Mouse (Mus musculus) limb, embryonic 15.5 days (tissue): Measurements from ENCODE around the gene Galr3. TPM values are rescaled to one million over a fixed set of nuclear protein-coding genes. Genes with fewer than 3 reads are reported as not detected.

Source experiments
- ATAC-seq: fragments of 200-750 bp; cut with Nextera tagmentation; 2 replicates; pipeline ENCODE4 v1.8.0; 2017; ENCODE audit warnings: low read depth, moderate TSS enrichment; ENCODE audit not compliant: insufficient number of reproducible peaks, low FRiP score, low TSS enrichment
- H3K27ac ChIP-seq: fragments of 300-500 bp; sonication (generic); 2 replicates; pipeline ENCODE4 v1.5.1; 2015; ENCODE audit warnings: moderate library complexity, mild to moderate bottlenecking, inconsistent platforms
- H3K27me3 ChIP-seq: fragments of 300-500 bp; sonication (generic); 2 replicates; pipeline ENCODE4 v1.6.1; 2015; ENCODE audit warnings: inconsistent platforms
- H3K36me3 ChIP-seq: fragments of 300-500 bp; sonication (generic); 2 replicates; pipeline ENCODE4 v1.6.1; 2015; ENCODE audit warnings: inconsistent platforms
- H3K4me1 ChIP-seq: fragments of 300-500 bp; sonication (generic); 2 replicates; pipeline ENCODE4 v1.6.1; 2015; ENCODE audit warnings: inconsistent platforms
- H3K4me2 ChIP-seq: fragments of 300-500 bp; sonication (generic); 2 replicates; pipeline ENCODE4 v1.6.1; 2015; ENCODE audit warnings: mild to moderate bottlenecking, inconsistent platforms
- H3K4me3 ChIP-seq: fragments of 300-500 bp; sonication (generic); 2 replicates; pipeline ENCODE4 v1.5.1; 2015; ENCODE audit warnings: mild to moderate bottlenecking, inconsistent platforms
- H3K9ac ChIP-seq: fragments of 300-500 bp; sonication (generic); 2 replicates; pipeline ENCODE4 v1.6.1; 2015; ENCODE audit warnings: inconsistent platforms
- H3K9me3 ChIP-seq: fragments of 300-500 bp; sonication (generic); 2 replicates; pipeline ENCODE4 v1.6.1; 2016; ENCODE audit warnings: inconsistent platforms
- WGBS: fragments of 180-500 bp; shearing (Covaris S2); methylation state at CpG from one replicate; pipeline ENCODE4 v1.1.7; 2015; 5-methylcytosine and 5-hydroxymethylcytosine counted together
- polyA plus RNA-seq: library from polyadenylated mRNA; unstranded; fragments of >200 nt; fragmentation: Nextera tagmentation; extraction: Ambion mirVana; gene quantifications from 2 replicates; pipeline ENCODE4 v1.2.1, GENCODE M21; 2015

Galr3 gene
- polyA plus RNA-seq, 1 experiment from 2014 or later = 0.13 TPM

- ATAC-seq = peak; percentile 100
- Histone ChIP-seq H3K27ac (peak within 1 kb of the TSS; percentile 79), H3K9me3 (no peaks in the 10 kb centered on the region), H3K4me2 (peak within 1 kb of the TSS; percentile 63), H3K27me3 (no peaks in the 10 kb centered on the region), H3K36me3 (peaks cover 33% of the 10 kb centered on the region), H3K4me1 (peaks cover 14% of the 10 kb centered on the region), H3K9ac (peak within 1 kb of the TSS; percentile 90), H3K4me3 (peak within 1 kb of the TSS; percentile 95)
- under 1% methylated on average over 80 of the region's 80 CpGs for WGBS
Measured at GRCm38 (mm10) chr15:79062376-79063159, 20.9 kb downstream of the Galr3 start, which contains the start of gene Ankrd54. Gene Ankrd54, minus strand, starts transcription at chr15:79062893.

- Histone ChIP-seq H3K9ac (no peak overlapping the region), H3K4me2 (peak overlapping the region; percentile 41), H3K27me3 (no peaks in the 10 kb centered on the region), H3K9me3 (no peaks in the 10 kb centered on the region), H3K4me1 (peaks cover 14% of the 10 kb centered on the region), H3K4me3 (peak overlapping the region; percentile 95), H3K36me3 (peaks cover 27% of the 10 kb centered on the region), H3K27ac (0 out of 2 replicates have a peak overlapping the region, but pooled peaks have one; percentile 2)
- ATAC-seq = no peak
- WGBS = 8% methylated on average over 14 of the region's 14 CpGs
Measured at GRCm38 (mm10) chr15:79063160-79063740, 21.6 kb downstream of the Galr3 start.

GRCm38 (mm10) chr15:79065086-79065770, 23.5 kb downstream of the Galr3 start:
- Histone ChIP-seq H3K27me3 (no peaks in the 10 kb centered on the region), H3K4me3 (no peak overlapping the region), H3K4me1 (peaks cover 14% of the 10 kb centered on the region), H3K27ac (0 out of 2 replicates have a peak overlapping the region, but pooled peaks have one; percentile 54), H3K9me3 (no peaks in the 10 kb centered on the region), H3K36me3 (peaks cover 8% of the 10 kb centered on the region), H3K4me2 (no peak overlapping the region), H3K9ac (no peak overlapping the region)
- ATAC-seq = no peak
- 36% methylated on average over 8 of the region's 8 CpGs for WGBS

- Histone ChIP-seq H3K4me3 (no peak overlapping the region), H3K9me3 (no peaks in the 10 kb centered on the region), H3K27ac (no peak overlapping the region), H3K9ac (no peak overlapping the region), H3K4me1 (peaks cover 12% of the 10 kb centered on the region), H3K36me3 (no peaks in the 10 kb centered on the region), H3K27me3 (no peaks in the 10 kb centered on the region), H3K4me2 (no peak overlapping the region)
- 32% methylated on average over 2 of the region's 2 CpGs for WGBS
- ATAC-seq = no peak
Measured at GRCm38 (mm10) chr15:79066276-79066675, 24.6 kb downstream of the Galr3 start.

GRCm38 (mm10) chr15:79067631-79068030, 25.9 kb downstream of the Galr3 start:
- WGBS = 57% methylated on average over 3 of the region's 3 CpGs
- H3K9ac ChIP-seq = no peak overlapping the region
- H3K9me3 ChIP-seq = no peaks in the 10 kb centered on the region
- no peaks in the 10 kb centered on the region for H3K27me3 ChIP-seq
- H3K4me3 ChIP-seq = no peak overlapping the region
- ATAC-seq = no peak
- H3K36me3 ChIP-seq = no peaks in the 10 kb centered on the region
- H3K4me2 ChIP-seq = no peak overlapping the region
- 0 out of 2 replicates have a peak, but pooled peaks cover 2% of the 10 kb centered on the region for H3K4me1 ChIP-seq
- no peak overlapping the region for H3K27ac ChIP-seq

- Histone ChIP-seq H3K9me3 (no peaks in the 10 kb centered on the region), H3K4me3 (no peak overlapping the region), H3K4me2 (no peak overlapping the region), H3K4me1 (0 out of 2 replicates have a peak, but pooled peaks cover under 1% of the 10 kb centered on the region), H3K36me3 (no peaks in the 10 kb centered on the region), H3K27me3 (no peaks in the 10 kb centered on the region), H3K27ac (no peak overlapping the region), H3K9ac (no peak overlapping the region)
- no peak for ATAC-seq
- WGBS = 81% methylated on average over 3 of the region's 3 CpGs
Measured at GRCm38 (mm10) chr15:79068416-79068815, 26.7 kb downstream of the Galr3 start.

- Histone ChIP-seq H3K36me3 (peaks cover under 1% of the 10 kb centered on the region; the same call in 1 of the 2 replicates), H3K4me2 (no peak overlapping the region), H3K4me3 (no peak overlapping the region), H3K9me3 (no peaks in the 10 kb centered on the region), H3K9ac (no peak overlapping the region), H3K4me1 (peaks cover 13% of the 10 kb centered on the region), H3K27me3 (no peaks in the 10 kb centered on the region), H3K27ac (no peak overlapping the region)
- no peak for ATAC-seq
- 63% methylated on average over 5 of the region's 5 CpGs for WGBS
Measured at GRCm38 (mm10) chr15:79071117-79072039, 29.7 kb downstream of the Galr3 start.

- no peak overlapping the region for H3K4me3 ChIP-seq
- no peaks in the 10 kb centered on the region for H3K9me3 ChIP-seq
- no peaks in the 10 kb centered on the region for H3K27me3 ChIP-seq
- ATAC-seq = no peak
- no peak overlapping the region for H3K4me2 ChIP-seq
- H3K4me1 ChIP-seq = peaks cover 16% of the 10 kb centered on the region
- peaks cover 19% of the 10 kb centered on the region for H3K36me3 ChIP-seq
- no peak overlapping the region for H3K27ac ChIP-seq
- H3K9ac ChIP-seq = no peak overlapping the region
Measured at GRCm38 (mm10) chr15:79073752-79074151, 32.1 kb downstream of the Galr3 start.

- WGBS = 33% methylated on average over 10 of the region's 10 CpGs
- Histone ChIP-seq H3K9me3 (no peaks in the 10 kb centered on the region), H3K36me3 (peaks cover 26% of the 10 kb centered on the region), H3K9ac (peak overlapping the region; percentile 86; the same call in 1 of the 2 replicates), H3K4me1 (peaks cover 16% of the 10 kb centered on the region), H3K27ac (peak overlapping the region; percentile 88; the same call in 1 of the 2 replicates), H3K27me3 (no peaks in the 10 kb centered on the region), H3K4me2 (peak overlapping the region; percentile 82), H3K4me3 (peak overlapping the region; percentile 89)
- ATAC-seq = no peak
Measured at GRCm38 (mm10) chr15:79074446-79074845, 32.8 kb downstream of the Galr3 start.

GRCm38 (mm10) chr15:79074913-79075532, 33.3 kb downstream of the Galr3 start, which contains the start of gene Eif3l:
Gene Eif3l, plus strand, starts transcription at chr15:79075179.
- peaks cover 32% of the 10 kb centered on the region for H3K36me3 ChIP-seq
- H3K9ac ChIP-seq = peak within 1 kb of the TSS; percentile 86
- peak within 1 kb of the TSS; percentile 88 for H3K27ac ChIP-seq
- H3K4me1 ChIP-seq = peaks cover 16% of the 10 kb centered on the region
- H3K9me3 ChIP-seq = no peaks in the 10 kb centered on the region
- WGBS = 1% methylated on average over 44 of the region's 49 CpGs
- H3K4me2 ChIP-seq = peak within 1 kb of the TSS; percentile 82
- no peaks in the 10 kb centered on the region for H3K27me3 ChIP-seq
- H3K4me3 ChIP-seq = peak within 1 kb of the TSS; percentile 89
- ATAC-seq = peak; percentile 81; the same call in 1 of the 2 replicates
